Comparison of ENCODE assay signal across 24 mouse cellular contexts in genomic region chr4:62328941-62329660, GRCm38 (mm10). TPM values are rescaled to one million over a fixed set of nuclear protein-coding genes. Genes with fewer than 3 reads are reported as not detected.
DNase-seq lines count a peak whose midpoint lies in the region; ATAC-seq and TF ChIP-seq lines count a peak whose summit lies in the region.
"Had no signal": no experiment of that assay in that cellular context is flagged by ENCODE, and none has a peak within 500 bp of the region (broad histone marks: within the 10 kb centered on the region; RNA-seq: fewer than 3 reads in every experiment).

No protein-coding gene starts in this region.

- peak; percentile 26 for DNase-seq in MEL-GATA-1-ER (ENCODE audit: extremely low read depth, low read depth)
- no peak for DNase-seq in liver, embryonic 13.5 days
- no peak for DNase-seq in cerebellum, postnatal 14 days
- DNase-seq in cerebellum, postnatal 36 days: no peak
- DNase-seq: adrenal gland, postnatal 10 days; B cell, adult 2 months; cerebellum, adult 18-20 months; gastrocnemius, postnatal 10 days; kidney, postnatal 4 days; layer of hippocampus, adult 9-11 months; lung, adult 2 months; lung, postnatal 4 days; right cerebral cortex, adult 18-20 months had no signal

- H3K4me2 ChIP-seq in intestine, postnatal 0 days (replicated peaks; ENCODE audit: low read depth): no peak overlapping the region
- no peak overlapping the region for H3K4me2 ChIP-seq in intestine, embryonic 16.5 days (ENCODE audit: low read depth, low read length)
- H3K4me2 ChIP-seq in liver, embryonic 13.5 days: no peak overlapping the region
- H3K4me2 ChIP-seq in forebrain, embryonic 16.5 days (ENCODE audit: low read length): no peak overlapping the region
- H3K4me2 ChIP-seq: hindbrain, embryonic 13.5 days; limb, embryonic 12.5 days; midbrain, embryonic 15.5 days had no signal

- H3K9ac ChIP-seq in intestine, postnatal 0 days (ENCODE audit: low read depth, low read length): no peak overlapping the region
- H3K9ac ChIP-seq in intestine, embryonic 16.5 days (ENCODE audit: low read depth, low read length): no peak overlapping the region
- H3K9ac ChIP-seq in liver, embryonic 13.5 days: no peak overlapping the region
- no peak overlapping the region for H3K9ac ChIP-seq in forebrain, embryonic 16.5 days (replicated peaks; ENCODE audit: low read depth, low read length)
- H3K9ac ChIP-seq: hindbrain, embryonic 13.5 days; limb, embryonic 12.5 days; midbrain, embryonic 15.5 days had no signal

- no peaks in the 10 kb centered on the region for H3K9me3 ChIP-seq in intestine, postnatal 0 days (ENCODE audit: control insufficient read depth)
- no peaks in the 10 kb centered on the region for H3K9me3 ChIP-seq in intestine, embryonic 16.5 days (ENCODE audit: control insufficient read depth, low read length)
- no peaks in the 10 kb centered on the region for H3K9me3 ChIP-seq in liver, embryonic 13.5 days (replicated peaks)
- no peaks in the 10 kb centered on the region for H3K9me3 ChIP-seq in forebrain, embryonic 16.5 days (ENCODE audit: control insufficient read depth, low read length)
- H3K9me3 ChIP-seq: embryonic facial prominence, embryonic 10.5 days; hindbrain, embryonic 13.5 days; limb, embryonic 12.5 days; midbrain, embryonic 15.5 days had no signal

- no peaks in the 10 kb centered on the region for H3K4me1 ChIP-seq in intestine, postnatal 0 days (replicated peaks; ENCODE audit: control insufficient read depth, insufficient read depth, low read length)
- H3K4me1 ChIP-seq in intestine, embryonic 16.5 days (ENCODE audit: control insufficient read depth, insufficient read depth, low read length): no peaks in the 10 kb centered on the region
- H3K4me1 ChIP-seq in liver, embryonic 13.5 days (replicated peaks): peaks cover 16% of the 10 kb centered on the region
- no peaks in the 10 kb centered on the region for H3K4me1 ChIP-seq in forebrain, embryonic 16.5 days (replicated peaks; ENCODE audit: control insufficient read depth, insufficient read depth, low read length)
- H3K4me1 ChIP-seq: embryonic facial prominence, embryonic 10.5 days; hindbrain, embryonic 13.5 days; limb, embryonic 12.5 days; midbrain, embryonic 15.5 days had no signal

- peaks cover 59% of the 10 kb centered on the region for H3K36me3 ChIP-seq in intestine, postnatal 0 days (ENCODE audit: control insufficient read depth, insufficient read depth)
- peaks cover 6% of the 10 kb centered on the region; the same call in 1 of the 2 replicates for H3K36me3 ChIP-seq in intestine, embryonic 16.5 days (ENCODE audit: control insufficient read depth, insufficient read depth, low read length)
- peaks cover 77% of the 10 kb centered on the region for H3K36me3 ChIP-seq in liver, embryonic 13.5 days
- H3K36me3 ChIP-seq in forebrain, embryonic 16.5 days (ENCODE audit: control insufficient read depth, insufficient read depth): peaks cover 28% of the 10 kb centered on the region

- 59% methylated on average over 6 of the region's 6 CpGs for WGBS in intestine, postnatal 0 days
- 75% methylated on average over 6 of the region's 6 CpGs for WGBS in intestine, embryonic 16.5 days
- 22% methylated on average over 6 of the region's 6 CpGs for WGBS in liver, embryonic 13.5 days (ENCODE audit: insufficient replicate concordance)
- WGBS in forebrain, embryonic 16.5 days: 86% methylated on average over 6 of the region's 6 CpGs

- ATAC-seq in intestine, postnatal 0 days: no peak
- no peak for ATAC-seq in intestine, embryonic 16.5 days
- ATAC-seq in liver, embryonic 13.5 days (ENCODE audit: low read depth): peak; percentile 47
- 0 out of 2 replicates have a peak, but pooled peaks have one; percentile 22 for ATAC-seq in megakaryocyte-erythroid progenitor cell, adult 5-6 weeks (replicated peaks; ENCODE audit: low FRiP score, low TSS enrichment, poor library complexity, severe bottlenecking)
- ATAC-seq in forebrain, embryonic 16.5 days: no peak
- ATAC-seq: inflammation-experienced regulatory T-cells, adult 6 months; midbrain, embryonic 15.5 days had no signal

- no peak overlapping the region for H3K4me3 ChIP-seq in intestine, postnatal 0 days (ENCODE audit: low read depth, low read length)
- H3K4me3 ChIP-seq in intestine, embryonic 16.5 days (ENCODE audit: low read length): no peak overlapping the region
- no peak overlapping the region for H3K4me3 ChIP-seq in liver, embryonic 13.5 days (replicated peaks)
- no peak overlapping the region for H3K4me3 ChIP-seq in forebrain, embryonic 16.5 days (replicated peaks; ENCODE audit: low read length)
- H3K4me3 ChIP-seq: embryonic facial prominence, embryonic 10.5 days; hindbrain, embryonic 13.5 days; left cerebral cortex, adult 2 months; limb, embryonic 12.5 days; midbrain, embryonic 15.5 days; myocyte had no signal

- H3K27ac ChIP-seq in intestine, postnatal 0 days (ENCODE audit: low read depth, low read length): peak overlapping the region; percentile 15; the same call in 1 of the 2 replicates
- no peak overlapping the region for H3K27ac ChIP-seq in intestine, embryonic 16.5 days (ENCODE audit: low read length)
- peak overlapping the region; percentile 6 for H3K27ac ChIP-seq in liver, embryonic 13.5 days
- no peak overlapping the region for H3K27ac ChIP-seq in forebrain, embryonic 16.5 days (ENCODE audit: low read length)
- H3K27ac ChIP-seq: embryonic facial prominence, embryonic 10.5 days; hindbrain, embryonic 13.5 days; left cerebral cortex, adult 2 months; limb, embryonic 12.5 days; midbrain, embryonic 15.5 days had no signal

- H3K27me3 ChIP-seq in intestine, postnatal 0 days (replicated peaks; ENCODE audit: control insufficient read depth, insufficient read depth, low read length): no peaks in the 10 kb centered on the region
- no peaks in the 10 kb centered on the region for H3K27me3 ChIP-seq in intestine, embryonic 16.5 days (replicated peaks; ENCODE audit: control insufficient read depth, insufficient read depth, low read length)
- H3K27me3 ChIP-seq in liver, embryonic 13.5 days: no peaks in the 10 kb centered on the region
- H3K27me3 ChIP-seq in forebrain, embryonic 16.5 days (replicated peaks; ENCODE audit: control insufficient read depth, insufficient read depth, low read length): no peaks in the 10 kb centered on the region
- H3K27me3 ChIP-seq: hindbrain, embryonic 13.5 days; limb, embryonic 12.5 days; midbrain, embryonic 15.5 days had no signal

- no peak for TF ChIP-seq CTCF in intestine, postnatal 0 days (IDR thresholded peaks at IDR 0.05; ENCODE audit: low read depth)

RNA-seq across cellular contexts. Expression of gene Fkbp15, which starts 31.2 kb away (rescaled TPM):
- 16.9 and 18.3 TPM in 2 replicates for polyA plus RNA-seq in intestine, postnatal 0 days (2015; fragmentation: Nextera tagmentation; extraction: Ambion mirVana)
- 24.3 and 27.9 TPM in 2 replicates for polyA plus RNA-seq in intestine, embryonic 16.5 days (2015; fragmentation: Nextera tagmentation; extraction: Ambion mirVana)
- 15.5 and 15.7 TPM in 2 replicates for polyA plus RNA-seq in liver, embryonic 13.5 days (2015; fragmentation: Nextera tagmentation; extraction: Ambion mirVana)
- total RNA-seq in megakaryocyte-erythroid progenitor cell, adult 5-6 weeks (2014; fragmentation: Nextera tagmentation): 29.0 and 33.9 TPM in 2 replicates
- 37.6 and 48.6 TPM in 2 replicates for total RNA-seq in megakaryocyte-erythroid progenitor cell, adult 5-6 weeks (2017)
- 23.5 and 24.0 TPM in 2 replicates for polyA plus RNA-seq in forebrain, embryonic 16.5 days (2015; fragmentation: Nextera tagmentation; extraction: Ambion mirVana)

RNA-seq across cellular contexts. Expression of gene Slc31a1, which starts 31.4 kb away (rescaled TPM):
- polyA plus RNA-seq in intestine, postnatal 0 days (2015; fragmentation: Nextera tagmentation; extraction: Ambion mirVana): 133 and 150 TPM in 2 replicates
- polyA plus RNA-seq in intestine, embryonic 16.5 days (2015; fragmentation: Nextera tagmentation; extraction: Ambion mirVana): 127 and 149 TPM in 2 replicates
- polyA plus RNA-seq in liver, embryonic 13.5 days (2015; fragmentation: Nextera tagmentation; extraction: Ambion mirVana): 39.0 and 48.8 TPM in 2 replicates
- 19.4 and 22.7 TPM in 2 replicates for total RNA-seq in megakaryocyte-erythroid progenitor cell, adult 5-6 weeks (2014; fragmentation: Nextera tagmentation)
- total RNA-seq in megakaryocyte-erythroid progenitor cell, adult 5-6 weeks (2017): 19.7 and 21.2 TPM in 2 replicates
- 39.6 and 43.2 TPM in 2 replicates for polyA plus RNA-seq in forebrain, embryonic 16.5 days (2015; fragmentation: Nextera tagmentation; extraction: Ambion mirVana)

Comparison
In these comparisons a context has a peak if more than half of its experiments do, and no peak if none do; other contexts are left out.
1. H3K27ac ChIP-seq: peak in intestine, postnatal 0 days (single experiment) and liver, embryonic 13.5 days (single experiment); none in intestine, embryonic 16.5 days (single experiment) and forebrain, embryonic 16.5 days (single experiment).
2. ATAC-seq: peak in liver, embryonic 13.5 days (single experiment) and megakaryocyte-erythroid progenitor cell, adult 5-6 weeks (single experiment); none in intestine, postnatal 0 days (single experiment), intestine, embryonic 16.5 days (single experiment) and forebrain, embryonic 16.5 days (single experiment).